Mouse (Mus musculus) lung, adult 18-20 months (tissue): ENCODE measurements around the gene Rnf24.

Experiments used
- DNase-seq, 2 experiments: peaks; one replicate each; pipeline ENCODE4 v3.0.0; 2022; ENCODE audit warnings: mixed read lengths in 2 of 2

Gene Rnf24

GRCm38 (mm10) chr2:131352747-131353563, at the start of gene Rnf24:
Gene Rnf24, minus strand, starts transcription at chr2:131352892.
- peak; percentile 97 for DNase-seq

GRCm38 (mm10) chr2:131401794-131402495, 49.3 kb upstream of the Rnf24 start:
- DNase-seq = no peak

- no peak for DNase-seq
Measured at GRCm38 (mm10) chr2:131400846-131401245, 48.2 kb upstream of the Rnf24 start.

- no peak for DNase-seq
Measured at GRCm38 (mm10) chr2:131397323-131397848, 44.7 kb upstream of the Rnf24 start.

GRCm38 (mm10) chr2:131386350-131386962, 33.8 kb upstream of the Rnf24 start:
- DNase-seq = no peak

- DNase-seq = no peak
Measured at GRCm38 (mm10) chr2:131385176-131385575, 32.5 kb upstream of the Rnf24 start.

GRCm38 (mm10) chr2:131379541-131379940, 26.8 kb upstream of the Rnf24 start:
- DNase-seq = no peak

- DNase-seq = no peak
Measured at GRCm38 (mm10) chr2:131378872-131379271, 26.2 kb upstream of the Rnf24 start.

- DNase-seq = no peak
Measured at GRCm38 (mm10) chr2:131377055-131377454, 24.4 kb upstream of the Rnf24 start.

- no peak for DNase-seq
Measured at GRCm38 (mm10) chr2:131373656-131374055, 21.0 kb upstream of the Rnf24 start.

- no peak for DNase-seq
Measured at GRCm38 (mm10) chr2:131372276-131372877, 19.7 kb upstream of the Rnf24 start.

GRCm38 (mm10) chr2:131371811-131372210, 19.1 kb upstream of the Rnf24 start:
- DNase-seq = no peak

- no peak for DNase-seq
Measured at GRCm38 (mm10) chr2:131370828-131371227, 18.1 kb upstream of the Rnf24 start.

GRCm38 (mm10) chr2:131364689-131365088, 12.0 kb upstream of the Rnf24 start:
- no peak for DNase-seq

- DNase-seq = no peak
Measured at GRCm38 (mm10) chr2:131358481-131358880, 5.8 kb upstream of the Rnf24 start.

- no peak for DNase-seq
Measured at GRCm38 (mm10) chr2:131354049-131354448, 1.4 kb upstream of the Rnf24 start.

- no peak for DNase-seq
Measured at GRCm38 (mm10) chr2:131353564-131353915, 848 bp upstream of the Rnf24 start.

GRCm38 (mm10) chr2:131351968-131352746, 535 bp downstream of the Rnf24 start:
- no peak for DNase-seq

GRCm38 (mm10) chr2:131351471-131351870, 1.2 kb downstream of the Rnf24 start:
- no peak for DNase-seq

GRCm38 (mm10) chr2:131350301-131350700, 2.4 kb downstream of the Rnf24 start:
- DNase-seq = no peak

GRCm38 (mm10) chr2:131345556-131345955, 7.1 kb downstream of the Rnf24 start:
- no peak for DNase-seq

GRCm38 (mm10) chr2:131344449-131344848, 8.2 kb downstream of the Rnf24 start:
- DNase-seq = peak; percentile 27 to 50
